Mouse (Mus musculus) myocyte (in vitro differentiated cells): ENCODE data around the gene Tsc22d2.
A peak's percentile ranks its signal among the peaks of the same experiment; 100 is the strongest.

ENCODE experiments used
- CEBPB ChIP-seq: IDR thresholded peaks from 2 replicates; pipeline ENCODE4 v1.6.1; 2011; ENCODE audit warnings: mild to moderate bottlenecking, moderate library complexity; ENCODE audit not compliant: poor library complexity, insufficient read depth, severe bottlenecking
- MAX ChIP-seq: IDR thresholded peaks from one replicate; pipeline ENCODE4 v1.6.1; 2011; ENCODE audit warnings: low read depth, mild to moderate bottlenecking, control low read depth
- MYOD1 ChIP-seq, 3 experiments: IDR thresholded peaks; one replicate each; pipeline ENCODE4 v1.6.1; 2011; ENCODE audit warnings: control low read depth in 2 of 3, low read depth in 2 of 3, mild to moderate bottlenecking in 2 of 3, moderate library complexity in 1 of 3; ENCODE audit not compliant: insufficient read length in 2 of 3, control insufficient read depth in 1 of 3
- MYOG ChIP-seq, 3 experiments: IDR thresholded peaks; one replicate each; pipeline ENCODE4 v1.6.1; 2011; ENCODE audit warnings: control low read depth in 2 of 3, low read depth in 2 of 3, mild to moderate bottlenecking in 2 of 3; ENCODE audit not compliant: insufficient read length in 2 of 3, control insufficient read depth in 1 of 3, insufficient read depth in 1 of 3
- POLR2A ChIP-seq: IDR thresholded peaks from one replicate; pipeline ENCODE4 v1.6.1; 2011; ENCODE audit warnings: low read depth, mild to moderate bottlenecking, control low read depth, moderate library complexity; ENCODE audit not compliant: insufficient read length
- POLR2AphosphoS2 ChIP-seq: IDR thresholded peaks from one replicate; pipeline ENCODE4 v1.6.1; 2011; ENCODE audit warnings: low read depth, control low read depth; ENCODE audit not compliant: insufficient read length
- SRF ChIP-seq: IDR thresholded peaks from one replicate; pipeline ENCODE4 v1.6.1; 2011; ENCODE audit warnings: low read depth; ENCODE audit not compliant: control insufficient read depth, insufficient read length
- TCF12 ChIP-seq: IDR thresholded peaks from one replicate; pipeline ENCODE4 v1.6.1; 2011; ENCODE audit warnings: mild to moderate bottlenecking, control low read depth; ENCODE audit not compliant: poor library complexity, insufficient read depth, severe bottlenecking
- USF1 ChIP-seq: IDR thresholded peaks from one replicate; pipeline ENCODE4 v1.6.1; 2011; ENCODE audit warnings: low read depth, mild to moderate bottlenecking, control low read depth, moderate library complexity

GRCm38 (mm10) chr3:58415884-58416725, 1.6 kb downstream of the Tsc22d2 start:
- TF ChIP-seq TCF12: no peak
- peak; percentile 32 for TF ChIP-seq POLR2AphosphoS2
- TF ChIP-seq POLR2A: peak; percentile 42
- peak in 1 of 3 experiments; percentile 7 for TF ChIP-seq MYOG (IDR thresholded peaks at IDR 0.05; ENCODE audit: control insufficient read depth in 1 of 3, insufficient read depth in 1 of 3, insufficient read length in 2 of 3, low read depth in 2 of 3)
- no peak for TF ChIP-seq MAX
- no peak for TF ChIP-seq USF1
- no peak for TF ChIP-seq SRF
- no peak for TF ChIP-seq CEBPB
- TF ChIP-seq MYOD1 (IDR thresholded peaks at IDR 0.05; ENCODE audit: control insufficient read depth in 1 of 3, insufficient read length in 2 of 3, low read depth in 2 of 3): peak in 1 of 3 experiments; percentile 39
